Mouse (Mus musculus) liver, embryonic 14.5 days (tissue): ENCODE data around the gene Por. TPM values are rescaled to one million over a fixed set of nuclear protein-coding genes. Genes with fewer than 3 reads are reported as not detected.

Experiments used
- ATAC-seq: fragments of 200-750 bp; cut with Nextera tagmentation; 2 replicates; pipeline ENCODE4 v1.8.0; 2017; ENCODE audit warnings: moderate number of reproducible peaks, mild to moderate bottlenecking, moderate library complexity; ENCODE audit not compliant: insufficient read depth
- DNase-seq, 3 experiments: peaks; one replicate each; pipeline ENCODE4 v3.0.0-alpha.2; 2012 to 2013; ENCODE audit warnings: low read depth in 3 of 3, low spot score in 3 of 3
- H3K27ac ChIP-seq: fragments of 300-500 bp; sonication (generic); 2 replicates; pipeline ENCODE4 v1.5.1; 2014; ENCODE audit warnings: moderate library complexity, mild to moderate bottlenecking, control low read depth, inconsistent platforms
- H3K27me3 ChIP-seq: fragments of 300-500 bp; sonication (generic); 2 replicates; pipeline ENCODE4 v1.6.1; 2014; ENCODE audit warnings: mild to moderate bottlenecking, low read length, moderate library complexity; ENCODE audit not compliant: control insufficient read depth, insufficient read depth
- H3K36me3 ChIP-seq: fragments of 300-500 bp; sonication (generic); replicated peaks from 2 replicates; pipeline ENCODE4 v1.6.1; 2014; ENCODE audit warnings: low read depth; ENCODE audit not compliant: control insufficient read depth, insufficient read depth
- H3K4me1 ChIP-seq, 2 experiments: fragments of 200-500 bp in 1 of 2; fragments of 300-500 bp in 1 of 2; sonication (generic) in 1 of 2; replicated peaks; 2 replicates each; pipeline ENCODE4 v1.6.1; 2012 to 2014; ENCODE audit warnings: antibody characterized with exemption in 1 of 2, inconsistent platforms in 1 of 2, low read length in 1 of 2; ENCODE audit not compliant: control insufficient read depth in 2 of 2, insufficient read depth in 2 of 2
- H3K4me2 ChIP-seq: fragments of 300-500 bp; sonication (generic); 2 replicates; pipeline ENCODE4 v1.6.1; 2014; ENCODE audit warnings: low read depth, mild to moderate bottlenecking, control low read depth, moderate library complexity
- H3K4me3 ChIP-seq, 2 experiments: fragments of 200-500 bp in 1 of 2; fragments of 300-500 bp in 1 of 2; sonication (generic) in 1 of 2; 2 replicates each; pipeline ENCODE4 v1.5.1; 2012 to 2014; ENCODE audit warnings: low read depth in 2 of 2, low read length in 2 of 2, mild to moderate bottlenecking in 2 of 2, control low read depth in 1 of 2, inconsistent platforms in 1 of 2, moderate library complexity in 1 of 2; ENCODE audit not compliant: insufficient read depth in 1 of 2
- H3K9ac ChIP-seq: fragments of 300-500 bp; sonication (generic); replicated peaks from 2 replicates; pipeline ENCODE4 v1.6.1; 2014; ENCODE audit warnings: mild to moderate bottlenecking, control low read depth, moderate library complexity
- H3K9me3 ChIP-seq: fragments of 300-500 bp; sonication (generic); 2 replicates; pipeline ENCODE4 v1.6.1; 2016; ENCODE audit warnings: low read length, mixed read lengths; ENCODE audit not compliant: control insufficient read depth
- CTCF ChIP-seq: IDR thresholded peaks from 2 replicates; pipeline ENCODE4 v1.5.1; 2016; ENCODE audit warnings: antibody characterized with exemption, low read depth, control low read depth
- EP300 ChIP-seq: IDR thresholded peaks from 2 replicates; pipeline ENCODE4 v1.6.1; 2016; ENCODE audit warnings: antibody characterized with exemption, low read depth
- WGBS: fragments of 180-500 bp; shearing (Covaris S2); extraction: QIAGEN DNeasy Blood & Tissue Kit; methylation state at CpG from one replicate; pipeline ENCODE4 v1.1.7; 2014; ENCODE audit not compliant: insufficient replicate concordance; 5-methylcytosine and 5-hydroxymethylcytosine counted together
- polyA plus RNA-seq, 2 experiments: library from polyadenylated mRNA; depleted of rRNA in 1 of 2; stranded (reverse) in 1 of 2; unstranded in 1 of 2; fragments of >200 nt; fragmentation: Nextera tagmentation in 1 of 2; extraction: Ambion mirVana in 1 of 2; gene quantifications; 2 replicates each; pipeline versions ENCODE4 v1.2.1 to v1.2.3; 2012 to 2014

The Por gene
- polyA plus RNA-seq, 2 experiments: 18.1 to 21.7 TPM

DNA sequence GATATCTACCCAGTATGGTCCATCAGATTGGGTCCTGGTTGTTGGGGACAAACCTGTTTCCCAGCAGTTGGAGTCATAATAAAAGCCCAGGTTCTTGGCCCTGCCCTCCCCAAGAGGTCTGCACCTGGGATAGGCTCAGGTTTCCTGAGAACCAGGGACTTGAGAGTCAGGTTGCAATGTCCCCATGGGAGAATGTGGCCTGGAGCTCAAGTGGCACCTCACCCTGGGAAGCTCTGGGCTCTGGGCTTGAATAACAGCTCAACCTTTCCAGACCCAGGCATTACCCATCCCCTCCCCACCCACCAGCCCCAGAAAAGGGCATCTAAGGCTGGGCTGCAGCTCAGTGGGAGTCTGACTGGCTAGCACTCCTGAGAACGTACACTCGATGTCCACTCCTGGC lies 16.6 kb upstream of the Por start:
- Histone ChIP-seq H3K4me1 (peaks cover 0 to 7% of the 10 kb centered on the region in 2 experiments; a peak in 2 of 4 replicates), H3K27me3 (no peaks in the 10 kb centered on the region), H3K4me2 (no peak overlapping the region), H3K4me3 (no peak overlapping the region), H3K36me3 (no peaks in the 10 kb centered on the region), H3K9ac (no peak overlapping the region), H3K9me3 (no peaks in the 10 kb centered on the region), H3K27ac (no peak overlapping the region)
- no peak for ATAC-seq
- DNase-seq: no peak
- WGBS: 77% methylated on average over 2 of the region's 2 CpGs
- TF ChIP-seq CTCF (no peak), EP300 (no peak)

DNA sequence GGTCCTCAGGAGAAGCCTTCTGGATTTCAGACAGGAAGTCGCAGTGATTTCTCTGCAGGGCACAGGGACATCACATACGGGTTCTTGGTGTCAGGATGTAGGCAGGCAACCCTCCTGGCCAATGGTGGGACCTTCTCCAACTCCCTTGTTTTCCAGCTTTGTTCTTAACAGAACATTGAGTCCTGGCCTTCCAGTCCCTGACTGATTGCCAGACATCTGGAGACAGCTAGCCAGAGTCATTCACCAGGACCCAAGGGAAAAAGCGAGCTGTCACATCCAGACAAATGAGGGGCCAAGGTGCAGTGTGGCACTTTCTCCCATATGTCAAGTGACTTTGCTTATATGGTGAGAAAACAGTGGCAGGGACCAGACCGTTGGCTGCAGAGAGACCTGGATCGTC lies 13.8 kb upstream of the Por start:
- Histone ChIP-seq H3K4me1 (0 out of 4 replicates have a peak, but pooled peaks cover 0 to 2% of the 10 kb centered on the region in 2 experiments), H3K27me3 (no peaks in the 10 kb centered on the region), H3K9me3 (no peaks in the 10 kb centered on the region), H3K36me3 (no peaks in the 10 kb centered on the region), H3K4me2 (no peak overlapping the region), H3K9ac (no peak overlapping the region), H3K4me3 (no peak overlapping the region), H3K27ac (no peak overlapping the region)
- ATAC-seq (no peak), DNase-seq (no peak)
- TF ChIP-seq EP300 (no peak), CTCF (no peak)
- 63% methylated on average over 5 of the region's 5 CpGs for WGBS

DNA sequence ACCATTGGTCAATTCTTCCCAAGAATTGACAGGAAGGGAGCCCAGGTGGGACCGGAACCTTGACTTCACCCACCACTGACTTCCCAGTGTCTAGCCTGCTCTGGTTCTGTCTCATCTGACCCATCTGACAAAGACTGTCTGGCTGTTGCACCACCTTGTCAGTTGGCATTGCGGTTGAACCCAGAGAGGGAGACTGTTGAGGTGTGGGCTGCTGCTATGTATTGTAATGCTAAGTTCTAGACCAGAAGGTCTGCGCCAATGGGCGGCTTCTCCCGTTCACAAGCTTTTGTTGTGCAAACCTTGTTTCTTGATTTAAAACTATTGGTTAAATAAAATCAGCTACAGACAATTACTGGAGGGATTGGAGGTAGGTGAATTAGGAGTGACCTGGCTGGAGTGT lies 12.7 kb upstream of the Por start:
- TF ChIP-seq CTCF (no peak), EP300 (no peak)
- Histone ChIP-seq H3K9ac (no peak overlapping the region), H3K27ac (no peak overlapping the region), H3K4me2 (no peak overlapping the region; the same call in 1 of the 2 replicates), H3K36me3 (no peaks in the 10 kb centered on the region), H3K27me3 (no peaks in the 10 kb centered on the region), H3K9me3 (no peaks in the 10 kb centered on the region), H3K4me1 (0 out of 4 replicates have a peak, but pooled peaks cover 0 to 2% of the 10 kb centered on the region in 2 experiments), H3K4me3 (no peak overlapping the region)
- ATAC-seq (no peak), DNase-seq (no peak)
- 67% methylated on average over 5 of the region's 5 CpGs for WGBS

DNA sequence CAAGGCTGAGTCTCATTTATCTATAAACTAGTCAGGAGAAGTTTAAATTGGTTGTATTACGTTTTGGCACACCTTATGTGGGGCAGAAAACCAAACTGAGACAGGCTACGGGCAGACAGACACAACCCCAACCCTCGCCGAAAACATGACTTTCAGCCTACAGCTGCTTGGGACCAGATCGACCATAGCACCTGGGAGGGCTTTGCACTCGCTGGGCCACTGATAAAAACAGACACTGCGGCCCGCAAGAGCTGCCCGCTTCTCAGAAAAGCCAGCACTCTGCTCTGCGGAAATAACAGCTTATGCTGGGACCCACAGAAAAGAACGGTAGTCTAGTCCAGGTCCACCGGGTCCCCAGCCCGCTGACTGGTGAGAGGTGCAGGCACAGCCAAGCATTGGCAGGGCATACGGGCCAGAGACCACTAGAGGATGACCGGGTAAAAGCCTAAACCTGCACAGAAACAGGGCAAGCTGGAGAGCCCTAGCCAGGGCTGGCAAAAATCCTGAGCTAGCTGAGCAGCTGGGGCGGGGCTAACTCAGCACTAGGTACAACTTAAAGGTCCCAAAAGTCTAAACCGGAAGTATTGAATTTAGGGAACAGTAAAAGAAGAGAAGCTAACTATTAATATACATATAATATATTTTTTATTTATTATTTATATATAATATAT lies 12.0 kb upstream of the Por start:
- TF ChIP-seq CTCF: no peak
- TF ChIP-seq EP300: no peak
- Histone ChIP-seq H3K4me3 (no peak overlapping the region), H3K36me3 (no peaks in the 10 kb centered on the region), H3K4me2 (peak overlapping the region; percentile 40), H3K9me3 (no peaks in the 10 kb centered on the region), H3K27me3 (no peaks in the 10 kb centered on the region), H3K27ac (no peak overlapping the region), H3K9ac (no peak overlapping the region), H3K4me1 (0 out of 4 replicates have a peak, but pooled peaks cover 0 to 2% of the 10 kb centered on the region in 2 experiments)
- WGBS: 19% methylated on average over 17 of the region's 17 CpGs
- ATAC-seq (peak; percentile 63; the same call in 1 of the 2 replicates), DNase-seq (peak in 1 of 3 experiments; percentile 17)

DNA sequence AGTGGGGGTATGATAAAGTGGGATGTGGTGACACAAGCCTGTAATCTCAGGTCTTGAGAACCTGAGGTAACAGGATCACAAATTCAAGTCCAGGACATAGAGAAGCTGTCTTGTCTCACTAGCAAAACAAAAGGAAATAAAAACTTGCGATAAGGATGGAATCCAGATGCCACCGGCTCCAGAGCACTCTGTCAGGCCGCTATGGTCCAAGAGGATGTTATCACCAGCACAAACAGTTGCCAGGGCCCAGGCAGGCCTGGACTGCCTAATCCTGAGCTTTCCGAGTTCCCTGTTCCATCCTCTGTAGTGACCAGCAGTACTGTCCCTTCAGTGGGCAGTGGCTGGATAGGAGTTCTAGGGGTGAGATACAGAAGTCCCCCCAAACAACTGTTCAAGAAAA lies 9.9 kb upstream of the Por start:
- Histone ChIP-seq H3K27ac (no peak overlapping the region), H3K36me3 (no peaks in the 10 kb centered on the region), H3K9me3 (no peaks in the 10 kb centered on the region), H3K27me3 (no peaks in the 10 kb centered on the region), H3K4me3 (no peak overlapping the region), H3K4me2 (no peak overlapping the region), H3K9ac (no peak overlapping the region), H3K4me1 (0 out of 4 replicates have a peak, but pooled peaks cover 0 to 2% of the 10 kb centered on the region in 2 experiments)
- DNase-seq (no peak), ATAC-seq (no peak)
- 40% methylated on average over 4 of the region's 4 CpGs for WGBS
- TF ChIP-seq CTCF: no peak
